Mouse (Mus musculus): ENCODE data around the gene Fbxo42. TPM values are rescaled to one million over a fixed set of nuclear protein-coding genes. Genes with fewer than 3 reads are reported as not detected.

The Fbxo42 gene
- total RNA-seq, 4 experiments from 2014 or later: 9.3 to 11.2 (median 10.7) TPM

DNA sequence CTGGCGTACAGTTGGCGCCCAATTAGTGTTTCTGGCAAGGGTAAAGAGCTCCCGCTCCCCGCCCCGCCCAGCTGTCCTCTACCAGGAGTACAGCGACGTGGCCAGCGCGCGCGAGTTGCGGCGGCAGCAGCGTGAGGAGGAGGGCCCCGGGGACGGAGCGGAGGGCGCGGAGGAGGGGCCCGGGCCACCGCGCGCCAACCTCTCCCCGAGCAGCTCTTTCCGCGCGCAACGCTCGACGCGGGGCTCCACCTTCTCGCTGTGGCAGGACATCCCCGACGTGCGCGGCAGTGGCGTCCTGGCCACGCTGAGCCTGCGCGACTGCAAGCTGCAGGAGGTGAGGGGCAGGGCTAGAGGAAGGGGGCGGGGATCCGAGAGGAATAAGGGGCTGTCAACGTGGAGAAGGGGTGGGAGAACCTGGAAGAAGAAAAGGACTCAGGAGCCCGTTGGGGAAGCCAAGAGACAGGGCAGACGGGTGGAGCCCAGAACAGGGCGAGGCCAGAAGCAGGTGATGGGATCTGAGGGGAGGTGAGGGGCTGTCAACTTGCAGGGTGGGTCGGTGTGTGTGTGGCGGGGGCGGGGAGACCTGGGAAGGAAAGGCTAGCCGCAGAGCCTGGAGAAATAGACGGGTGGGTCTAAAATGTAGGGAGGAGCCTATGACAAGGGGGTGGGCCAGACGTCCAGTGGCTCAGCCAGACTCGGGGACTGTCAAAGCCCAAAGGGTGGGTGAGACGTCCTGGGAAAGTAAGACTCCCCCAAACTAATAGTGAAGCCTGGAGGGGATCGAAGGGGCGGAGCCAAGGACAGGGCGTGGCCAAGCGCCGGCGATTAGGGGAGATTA is 100.3 kb downstream of the Fbxo42 start:
- DNase-seq (ENCODE audit: low spot score in 2 of 2): no peak

GRCm38 (mm10) chr4:141248614-141248978 is 100.9 kb downstream of the Fbxo42 start:
- no peak for DNase-seq (ENCODE audit: low spot score in 2 of 2)

- DNase-seq (ENCODE audit: low spot score in 2 of 2): no peak
Observed at GRCm38 (mm10) chr4:141249383-141249782, 101.7 kb downstream of the Fbxo42 start.

GRCm38 (mm10) chr4:141251071-141251470 is 103.4 kb downstream of the Fbxo42 start:
- no peak for DNase-seq (ENCODE audit: low spot score in 2 of 2)

DNA sequence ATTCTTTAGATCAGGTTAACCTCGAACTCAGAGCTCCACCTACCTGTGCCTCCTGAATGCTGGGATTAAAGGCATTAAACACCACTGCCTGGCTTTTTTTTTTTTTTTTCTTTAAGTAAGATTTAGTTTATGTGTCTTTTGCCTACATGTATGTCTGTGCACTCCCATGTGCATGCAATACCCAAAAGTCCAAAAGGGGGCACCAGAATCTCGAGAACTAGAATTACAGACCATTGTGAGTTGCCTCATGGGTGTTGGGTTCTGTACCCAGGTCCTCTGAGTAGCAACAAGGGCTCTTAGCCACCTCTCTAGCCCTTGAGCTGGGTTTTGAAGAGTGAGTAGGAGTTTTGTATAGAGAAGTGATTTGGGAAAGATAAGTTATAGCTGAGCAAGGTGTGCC is 104.9 kb downstream of the Fbxo42 start:
- no peak for DNase-seq (ENCODE audit: low spot score in 2 of 2)

Other genes with a start within 250 kb of the Fbxo42 start
- gene Padi2, start 241.6 kb upstream of the Fbxo42 start, total RNA-seq (2022): 100 to 1,000 TPM in 2 of 4 experiments, 10 to 100 TPM in 2; 91.7 to 147 (median 109) TPM
- 100 to 1,000 TPM; 520 to 588 (median 538) TPM for gene Sdhb, start 186.7 kb upstream of the Fbxo42 start, total RNA-seq (2022)
- gene Atp13a2, start 161.0 kb upstream of the Fbxo42 start, total RNA-seq (2022): 10 to 100 TPM; 17.2 to 22.5 (median 18.4) TPM
- 1 to 10 TPM in 2 of 4 experiments, under 1 TPM in 2; 0.48 to 2.2 (median 1.3) TPM for gene Mfap2, start 137.5 kb upstream of the Fbxo42 start, total RNA-seq (2022)
- gene Crocc, start 87.4 kb upstream of the Fbxo42 start, total RNA-seq (2022): 1 to 10 TPM; 1.2 to 2.2 (median 1.9) TPM
- gene Necap2, start 69.6 kb upstream of the Fbxo42 start, total RNA-seq (2022): 10 to 100 TPM; 12.0 to 19.2 (median 13.8) TPM
- gene Spata21, start 59.6 kb upstream of the Fbxo42 start, total RNA-seq (2022): not detected
- 100 to 1,000 TPM; 137 to 140 (median 139) TPM for gene Szrd1, start 8.1 kb upstream of the Fbxo42 start, total RNA-seq (2022)
- 1 to 10 TPM in 1 of 4 experiments, not detected in 3; 1.4 TPM for gene Rsg1, start 66.0 kb downstream of the Fbxo42 start, total RNA-seq (2022)
- 1 to 10 TPM in 1 of 4 experiments, under 1 TPM in 3; 0.10 to 1.1 (median 0.22) TPM for gene Arhgef19, start 91.6 kb downstream of the Fbxo42 start, total RNA-seq (2022)
- gene Epha2, start 153.3 kb downstream of the Fbxo42 start, total RNA-seq (2022): 1 to 10 TPM in 3 of 4 experiments, under 1 TPM in 1; 0.85 to 2.0 (median 1.8) TPM
- under 1 TPM in 2 of 4 experiments, not detected in 2; 0.17 to 0.27 TPM for gene Fam131c, start 220.3 kb downstream of the Fbxo42 start, total RNA-seq (2022)